Mouse (Mus musculus): Measurements from ENCODE around the gene Dnmbp. TPM values are rescaled to one million over a fixed set of nuclear protein-coding genes. Genes with fewer than 3 reads are reported as not detected.

Dnmbp gene
- polyA plus RNA-seq (2014; fragmentation: Nextera tagmentation; extraction: Ambion mirVana) = 15.7 and 17.3 TPM in 2 replicates

- Histone ChIP-seq H3K27ac (replicated peaks; ENCODE audit: low read depth, low read length) (no peak within 1 kb of the TSS), H3K4me3 (ENCODE audit: low read depth, low read length) (peak within 1 kb of the TSS; percentile 81), H3K4me2 (ENCODE audit: low read depth, low read length) (peak within 1 kb of the TSS; percentile 72), H3K4me1 (ENCODE audit: control insufficient read depth, insufficient read depth, low read length) (peaks cover 2% of the 10 kb centered on the region), H3K36me3 (replicated peaks; ENCODE audit: control insufficient read depth, insufficient read depth, low read depth, low read length) (no peaks in the 10 kb centered on the region), H3K27me3 (ENCODE audit: control insufficient read depth, insufficient read depth, low read length) (no peaks in the 10 kb centered on the region), H3K9ac (replicated peaks; ENCODE audit: low read length) (peak within 1 kb of the TSS; percentile 78), H3K9me3 (replicated peaks; ENCODE audit: control insufficient read depth, low read length) (no peaks in the 10 kb centered on the region)
- DNase-seq (ENCODE audit: low spot score) (peak; percentile 86), ATAC-seq (replicated peaks; ENCODE audit: insufficient number of reproducible peaks, low FRiP score, low TSS enrichment, low read depth) (peak; percentile 84)
- WGBS = 5% methylated on average over 61 of the region's 94 CpGs
Observed at GRCm38 (mm10) chr19:43939769-43940689, at the start of gene Dnmbp. Gene Dnmbp, minus strand, starts transcription at chr19:43940191.

- no peaks in the 10 kb centered on the region for H3K36me3 ChIP-seq (replicated peaks; ENCODE audit: control insufficient read depth, insufficient read depth, low read depth, low read length)
- 20% methylated on average over 30 of the region's 30 CpGs for WGBS
Observed at GRCm38 (mm10) chr19:43986069-43986794, 46.2 kb upstream of the Dnmbp start, which contains the start of gene Cpn1. Gene Cpn1, minus strand, starts transcription at chr19:43986556.

GRCm38 (mm10) chr19:43981992-43982391 is 42.0 kb upstream of the Dnmbp start:
- Histone ChIP-seq H3K27me3 (ENCODE audit: control insufficient read depth, insufficient read depth, low read length) (no peaks in the 10 kb centered on the region; the same call in 1 of the 2 replicates), H3K4me2 (ENCODE audit: low read depth, low read length) (no peak overlapping the region), H3K27ac (replicated peaks; ENCODE audit: low read depth, low read length) (no peak overlapping the region), H3K4me3 (ENCODE audit: low read depth, low read length) (no peak overlapping the region), H3K36me3 (replicated peaks; ENCODE audit: control insufficient read depth, insufficient read depth, low read depth, low read length) (no peaks in the 10 kb centered on the region), H3K9me3 (replicated peaks; ENCODE audit: control insufficient read depth, low read length) (no peaks in the 10 kb centered on the region), H3K4me1 (ENCODE audit: control insufficient read depth, insufficient read depth, low read length) (no peaks in the 10 kb centered on the region), H3K9ac (replicated peaks; ENCODE audit: low read length) (no peak overlapping the region)
- no peak for DNase-seq (ENCODE audit: low spot score)
- ATAC-seq (replicated peaks; ENCODE audit: insufficient number of reproducible peaks, low FRiP score, low TSS enrichment, low read depth) = no peak
- WGBS = 90% methylated on average over 5 of the region's 5 CpGs

More at GRCm38 (mm10) chr19:43986069-43986794, 46.2 kb upstream of the Dnmbp start, which contains the start of gene Cpn1:
- Histone ChIP-seq H3K27me3 (ENCODE audit: control insufficient read depth, insufficient read depth, low read length) (no peaks in the 10 kb centered on the region; the same call in 1 of the 2 replicates), H3K4me1 (ENCODE audit: control insufficient read depth, insufficient read depth, low read length) (no peaks in the 10 kb centered on the region), H3K9me3 (replicated peaks; ENCODE audit: control insufficient read depth, low read length) (no peaks in the 10 kb centered on the region), H3K4me2 (ENCODE audit: low read depth, low read length) (peak within 1 kb of the TSS; percentile 21), H3K27ac (replicated peaks; ENCODE audit: low read depth, low read length) (no peak within 1 kb of the TSS), H3K9ac (replicated peaks; ENCODE audit: low read length) (no peak within 1 kb of the TSS), H3K4me3 (ENCODE audit: low read depth, low read length) (no peak within 1 kb of the TSS)
- DNase-seq (ENCODE audit: low spot score) (peak; percentile 18), ATAC-seq (replicated peaks; ENCODE audit: insufficient number of reproducible peaks, low FRiP score, low TSS enrichment, low read depth) (no peak)

GRCm38 (mm10) chr19:43980711-43981110 is 40.7 kb upstream of the Dnmbp start:
- WGBS = 93% methylated on average over 17 of the region's 17 CpGs
- no peak for ATAC-seq (replicated peaks; ENCODE audit: insufficient number of reproducible peaks, low FRiP score, low TSS enrichment, low read depth)
- H3K4me2 ChIP-seq (ENCODE audit: low read depth, low read length) = no peak overlapping the region
- no peaks in the 10 kb centered on the region for H3K36me3 ChIP-seq (replicated peaks; ENCODE audit: control insufficient read depth, insufficient read depth, low read depth, low read length)
- H3K4me1 ChIP-seq (ENCODE audit: control insufficient read depth, insufficient read depth, low read length) = no peaks in the 10 kb centered on the region
- H3K4me3 ChIP-seq (ENCODE audit: low read depth, low read length) = no peak overlapping the region
- no peak overlapping the region for H3K27ac ChIP-seq (replicated peaks; ENCODE audit: low read depth, low read length)
- no peaks in the 10 kb centered on the region; the same call in 1 of the 2 replicates for H3K27me3 ChIP-seq (ENCODE audit: control insufficient read depth, insufficient read depth, low read length)
- DNase-seq (ENCODE audit: low spot score) = no peak
- no peak overlapping the region for H3K9ac ChIP-seq (replicated peaks; ENCODE audit: low read length)
- no peaks in the 10 kb centered on the region for H3K9me3 ChIP-seq (replicated peaks; ENCODE audit: control insufficient read depth, low read length)

- no peak overlapping the region for H3K9ac ChIP-seq (replicated peaks; ENCODE audit: low read length)
- no peaks in the 10 kb centered on the region for H3K9me3 ChIP-seq (replicated peaks; ENCODE audit: control insufficient read depth, low read length)
- DNase-seq (ENCODE audit: low spot score) (no peak), ATAC-seq (replicated peaks; ENCODE audit: insufficient number of reproducible peaks, low FRiP score, low TSS enrichment, low read depth) (no peak)
- no peak overlapping the region for H3K27ac ChIP-seq (replicated peaks; ENCODE audit: low read depth, low read length)
- no peaks in the 10 kb centered on the region for H3K4me1 ChIP-seq (ENCODE audit: control insufficient read depth, insufficient read depth, low read length)
- H3K4me3 ChIP-seq (ENCODE audit: low read depth, low read length) = no peak overlapping the region
- H3K4me2 ChIP-seq (ENCODE audit: low read depth, low read length) = no peak overlapping the region
- WGBS = 79% methylated on average over 3 of the region's 3 CpGs
- H3K36me3 ChIP-seq (replicated peaks; ENCODE audit: control insufficient read depth, insufficient read depth, low read depth, low read length) = no peaks in the 10 kb centered on the region
- no peaks in the 10 kb centered on the region for H3K27me3 ChIP-seq (ENCODE audit: control insufficient read depth, insufficient read depth, low read length)
Observed at GRCm38 (mm10) chr19:43977799-43978198, 37.8 kb upstream of the Dnmbp start.

- Histone ChIP-seq H3K9me3 (replicated peaks; ENCODE audit: control insufficient read depth, low read length) (no peaks in the 10 kb centered on the region), H3K4me3 (ENCODE audit: low read depth, low read length) (no peak overlapping the region), H3K27me3 (ENCODE audit: control insufficient read depth, insufficient read depth, low read length) (no peaks in the 10 kb centered on the region), H3K4me1 (ENCODE audit: control insufficient read depth, insufficient read depth, low read length) (no peaks in the 10 kb centered on the region), H3K9ac (replicated peaks; ENCODE audit: low read length) (no peak overlapping the region), H3K36me3 (replicated peaks; ENCODE audit: control insufficient read depth, insufficient read depth, low read depth, low read length) (no peaks in the 10 kb centered on the region), H3K4me2 (ENCODE audit: low read depth, low read length) (no peak overlapping the region), H3K27ac (replicated peaks; ENCODE audit: low read depth, low read length) (no peak overlapping the region)
- WGBS = 69% methylated on average over 6 of the region's 6 CpGs
- no peak for DNase-seq (ENCODE audit: low spot score)
- ATAC-seq (replicated peaks; ENCODE audit: insufficient number of reproducible peaks, low FRiP score, low TSS enrichment, low read depth) = no peak
Observed at GRCm38 (mm10) chr19:43976661-43977060, 36.7 kb upstream of the Dnmbp start.

- H3K27ac ChIP-seq (replicated peaks; ENCODE audit: low read depth, low read length) = no peak overlapping the region
- no peak overlapping the region for H3K9ac ChIP-seq (replicated peaks; ENCODE audit: low read length)
- H3K4me2 ChIP-seq (ENCODE audit: low read depth, low read length) = no peak overlapping the region
- no peaks in the 10 kb centered on the region for H3K9me3 ChIP-seq (replicated peaks; ENCODE audit: control insufficient read depth, low read length)
- no peak overlapping the region for H3K4me3 ChIP-seq (ENCODE audit: low read depth, low read length)
- WGBS = 92% methylated on average over 6 of the region's 6 CpGs
- ATAC-seq (replicated peaks; ENCODE audit: insufficient number of reproducible peaks, low FRiP score, low TSS enrichment, low read depth) (no peak), DNase-seq (ENCODE audit: low spot score) (no peak)
- no peaks in the 10 kb centered on the region for H3K27me3 ChIP-seq (ENCODE audit: control insufficient read depth, insufficient read depth, low read length)
- H3K4me1 ChIP-seq (ENCODE audit: control insufficient read depth, insufficient read depth, low read length) = no peaks in the 10 kb centered on the region
- H3K36me3 ChIP-seq (replicated peaks; ENCODE audit: control insufficient read depth, insufficient read depth, low read depth, low read length) = no peaks in the 10 kb centered on the region
Observed at GRCm38 (mm10) chr19:43974221-43974620, 34.2 kb upstream of the Dnmbp start.

Data from embryonic facial prominence, embryonic 11.5 days (tissue).